Mouse (Mus musculus) left cerebral cortex, adult 11 months (tissue): ENCODE results near the gene Gm37240.

Experiments used
- DNase-seq: peaks from one replicate; pipeline ENCODE4 v3.0.0; 2022; ENCODE audit warnings: low spot score

The Gm37240 gene

DNA sequence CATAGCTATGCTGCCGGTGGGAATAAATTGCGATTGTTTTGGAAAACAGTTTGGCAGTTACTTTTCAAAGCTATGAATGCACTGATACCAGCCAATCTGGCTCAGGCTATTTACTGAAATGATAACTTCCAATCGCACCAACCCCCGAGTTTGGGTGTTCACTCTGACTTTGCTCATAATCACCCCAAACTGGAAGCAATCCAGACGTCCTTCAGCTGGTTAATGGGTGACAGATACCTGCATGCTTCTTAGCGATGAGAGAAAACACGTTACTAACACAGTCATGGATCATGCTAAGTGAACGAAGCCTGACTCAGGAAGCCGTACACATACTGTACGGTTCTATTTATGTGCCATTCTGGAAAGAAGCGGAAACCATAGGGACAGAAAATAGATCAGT lies 702.4 kb downstream of the Gm37240 start:
- no peak for DNase-seq

GRCm38 (mm10) chr3:85184151-85184550 lies 703.2 kb downstream of the Gm37240 start:
- DNase-seq, result no peak

DNA sequence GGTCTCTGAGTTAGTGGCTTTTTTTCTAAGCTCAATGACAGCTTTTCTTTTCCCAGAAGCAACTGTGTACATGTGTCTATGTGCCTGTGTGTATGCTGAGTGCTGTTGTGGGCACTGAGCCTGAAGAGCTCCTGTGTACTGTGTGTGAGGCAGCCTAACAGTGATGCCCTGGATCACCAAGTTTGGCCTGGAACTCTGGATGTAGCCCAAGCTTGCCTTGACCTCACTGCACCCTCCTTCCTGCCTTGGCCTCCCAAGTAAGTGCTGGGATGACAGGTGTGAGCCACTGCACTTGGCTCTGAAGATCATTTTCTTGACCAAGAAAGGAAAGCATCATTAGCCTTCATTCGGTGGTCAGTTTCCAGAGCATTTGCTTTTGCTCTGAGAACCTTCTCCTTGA lies 710.6 kb downstream of the Gm37240 start:
- no peak for DNase-seq

GRCm38 (mm10) chr3:85174542-85175469 lies 712.5 kb downstream of the Gm37240 start:
- DNase-seq, result no peak

DNA sequence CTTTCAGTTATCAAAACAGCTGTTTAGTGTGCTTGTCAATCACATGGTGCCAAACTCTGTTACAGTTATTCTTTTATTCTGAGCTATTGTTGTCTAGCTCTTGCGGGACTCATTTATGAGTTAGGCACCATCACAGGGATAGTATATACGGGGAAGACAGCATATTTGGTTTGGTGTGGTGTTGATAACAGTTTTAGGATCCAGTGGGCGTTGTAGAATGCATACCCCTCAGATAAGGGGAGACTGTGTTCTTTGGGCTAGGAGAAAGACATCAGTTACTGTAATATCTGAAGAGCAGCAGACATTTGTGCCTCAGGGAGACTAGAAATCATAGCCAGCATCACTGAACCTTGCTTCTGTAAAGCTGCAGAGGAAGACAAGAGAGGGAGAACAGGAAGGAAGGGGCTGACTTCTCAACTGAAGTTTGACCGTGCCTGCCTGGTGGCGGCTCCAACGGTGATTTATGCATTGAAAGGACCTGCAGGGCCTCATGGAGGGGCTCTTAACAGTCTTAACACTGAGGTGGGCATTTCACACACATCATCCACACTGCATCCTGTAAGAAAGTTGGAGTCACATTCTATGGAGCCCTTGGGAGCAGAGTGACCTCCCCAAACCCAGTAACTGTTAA lies 713.8 kb downstream of the Gm37240 start:
- DNase-seq, result no peak

DNA sequence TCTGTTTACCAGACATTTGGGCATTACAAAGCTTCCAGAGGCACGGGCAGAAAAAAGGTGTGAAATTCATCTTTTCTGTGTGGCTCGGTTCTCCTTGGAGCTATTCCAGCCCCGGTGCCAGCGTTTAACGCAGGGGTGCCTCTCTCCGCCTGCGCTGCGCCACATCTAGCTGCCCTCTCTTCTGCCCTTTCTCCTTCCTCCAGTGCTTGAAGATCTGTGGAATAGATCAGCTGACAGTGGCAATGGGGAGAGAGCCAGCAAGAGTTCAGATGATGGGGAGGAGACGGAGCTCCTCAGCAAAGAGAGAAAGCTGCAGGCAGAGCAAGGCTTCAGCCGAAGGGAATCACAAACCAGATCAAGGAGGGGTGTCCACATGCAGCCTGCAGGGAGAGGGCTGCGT lies 714.8 kb downstream of the Gm37240 start:
- DNase-seq, result no peak

- DNase-seq, result no peak
These were observed 715.2 kb downstream of the Gm37240 start for GRCm38 (mm10) chr3:85172096-85172495.

GRCm38 (mm10) chr3:85168816-85169215 lies 718.5 kb downstream of the Gm37240 start:
- no peak for DNase-seq

- no peak for DNase-seq
These were observed 722.4 kb downstream of the Gm37240 start for GRCm38 (mm10) chr3:85164931-85165330.

GRCm38 (mm10) chr3:85163396-85163795 lies 723.9 kb downstream of the Gm37240 start:
- DNase-seq, result no peak

DNA sequence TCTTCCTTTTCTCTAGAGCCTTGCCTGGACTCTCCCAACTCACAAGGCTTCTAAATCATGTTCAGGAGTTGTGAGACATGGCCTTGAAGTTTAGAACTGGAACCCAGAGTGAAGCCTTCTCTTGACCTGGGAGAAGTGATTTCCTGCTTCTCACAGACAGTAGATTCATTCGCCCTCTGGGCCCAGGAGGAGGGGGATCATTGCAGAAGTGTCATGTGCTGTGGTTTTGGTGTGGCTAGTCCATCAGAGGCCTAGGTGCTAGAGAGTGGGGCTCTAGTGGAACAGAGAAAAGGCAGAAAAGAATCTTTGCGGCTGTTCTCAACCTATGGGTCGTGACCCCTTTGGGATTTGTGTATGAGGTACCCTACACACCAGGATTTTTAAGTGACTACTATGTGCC lies 724.9 kb downstream of the Gm37240 start:
- DNase-seq, result no peak

- DNase-seq, result no peak
These were observed 726.5 kb downstream of the Gm37240 start for GRCm38 (mm10) chr3:85160816-85161215.

DNA sequence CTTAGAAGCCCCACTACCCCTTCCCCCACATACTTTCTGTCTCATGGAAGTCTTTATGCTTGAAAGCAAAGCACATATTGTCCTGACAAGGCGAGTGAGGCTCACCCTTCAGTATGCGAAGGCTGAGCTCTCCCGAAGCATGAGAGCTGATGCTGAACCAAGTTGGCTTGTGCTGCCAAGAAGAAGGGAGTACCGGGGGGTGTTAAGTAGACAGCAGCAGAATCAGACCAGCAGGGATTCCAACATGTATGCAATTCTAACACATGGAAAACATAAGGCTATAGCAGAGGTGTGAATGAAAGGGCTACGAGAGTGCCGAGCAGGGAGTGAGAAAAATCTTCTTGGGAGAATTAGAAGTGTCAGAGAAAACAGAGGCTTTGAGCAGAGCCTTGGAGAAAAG lies 727.7 kb downstream of the Gm37240 start:
- no peak for DNase-seq

DNA sequence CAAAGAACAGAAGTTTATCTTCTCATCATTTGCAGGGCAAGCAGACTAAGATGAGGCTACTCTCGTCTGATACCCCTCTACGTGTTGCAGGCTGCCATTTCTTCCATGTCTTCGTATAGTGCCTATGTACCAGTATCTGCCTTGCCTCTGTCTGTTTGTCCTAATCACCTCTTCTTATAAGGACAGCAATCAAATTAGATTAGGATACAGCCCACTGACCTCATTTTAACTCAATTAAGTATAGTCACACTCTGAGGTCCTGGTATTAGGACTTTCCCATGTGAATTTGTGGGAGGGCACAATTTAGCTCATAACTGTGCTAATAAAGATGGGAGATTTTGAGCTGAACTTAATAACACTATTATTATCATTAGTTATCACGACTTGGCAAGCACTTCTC lies 738.5 kb downstream of the Gm37240 start:
- DNase-seq, result no peak

- no peak for DNase-seq
These were observed 739.2 kb downstream of the Gm37240 start for GRCm38 (mm10) chr3:85148038-85148550.

- no peak for DNase-seq
These were observed 741.8 kb downstream of the Gm37240 start for GRCm38 (mm10) chr3:85145568-85145967.

DNA sequence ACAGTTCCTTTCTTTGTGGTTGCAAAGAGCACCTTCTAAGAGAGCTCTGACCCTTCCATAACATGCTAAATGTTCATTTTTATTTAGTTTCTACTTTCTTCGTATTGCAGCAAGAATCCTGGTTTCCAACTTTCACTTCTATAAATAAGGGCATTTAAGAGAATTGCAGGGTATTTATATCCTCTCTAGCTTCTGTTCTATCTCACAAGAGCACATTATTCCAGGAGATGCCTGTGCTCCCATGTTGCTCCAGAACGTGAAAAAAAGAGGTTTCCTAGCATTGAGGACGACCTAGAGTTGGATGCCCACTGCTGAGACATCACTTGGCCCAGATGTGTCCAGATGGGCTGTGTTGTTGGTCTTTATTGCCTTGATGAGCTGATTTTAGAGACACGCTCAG lies 742.2 kb downstream of the Gm37240 start:
- no peak for DNase-seq

DNA sequence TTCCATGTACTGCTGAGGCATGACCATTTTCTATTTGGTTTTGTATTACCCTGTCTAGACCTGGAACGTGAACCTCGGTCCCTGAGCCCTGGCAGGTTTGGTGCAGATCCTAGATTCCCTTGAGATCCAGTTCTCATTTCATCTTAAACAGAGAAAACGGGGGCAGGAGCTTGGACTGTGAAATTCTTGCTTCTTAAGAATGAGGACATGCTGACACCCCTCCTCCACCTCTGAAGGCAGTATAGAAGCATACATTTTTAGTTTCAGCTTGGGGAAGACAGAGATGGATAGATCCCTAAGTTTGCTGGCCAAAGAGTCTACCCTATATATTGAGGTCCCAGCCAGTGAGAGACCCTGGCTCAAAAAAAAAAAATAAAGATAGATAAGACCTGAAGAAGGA lies 742.9 kb downstream of the Gm37240 start:
- no peak for DNase-seq

GRCm38 (mm10) chr3:85140488-85140887 lies 746.8 kb downstream of the Gm37240 start:
- DNase-seq, result no peak

GRCm38 (mm10) chr3:85138407-85138806 lies 748.9 kb downstream of the Gm37240 start:
- DNase-seq, result no peak

GRCm38 (mm10) chr3:85133561-85133960 lies 753.8 kb downstream of the Gm37240 start:
- DNase-seq, result no peak

- no peak for DNase-seq
These were observed 755.4 kb downstream of the Gm37240 start for GRCm38 (mm10) chr3:85131878-85132277.

GRCm38 (mm10) chr3:85128546-85128945 lies 758.8 kb downstream of the Gm37240 start:
- DNase-seq, result no peak
